Mouse (Mus musculus): ENCODE results near the gene Tenm2.

The Tenm2 gene

DNA sequence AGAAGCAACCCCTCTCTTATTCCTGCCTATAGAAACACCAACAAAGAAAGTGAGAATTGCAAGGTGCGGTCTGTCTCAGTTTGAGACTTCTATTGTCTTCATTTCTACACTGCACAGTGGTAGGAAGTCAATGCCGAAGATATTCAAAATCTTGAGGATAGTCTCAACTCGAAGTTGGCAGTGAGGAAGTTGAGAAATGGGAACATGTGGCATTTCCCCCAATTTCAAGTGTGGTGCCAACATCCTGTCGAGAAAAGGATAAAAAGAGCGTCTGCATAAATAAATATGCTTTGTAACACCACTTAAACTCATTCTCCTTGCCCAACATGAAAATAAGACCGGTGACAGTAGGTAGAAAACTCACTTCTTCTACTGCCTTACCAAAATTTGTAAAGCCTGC lies 898.7 kb downstream of the Tenm2 start:
- CTCF ChIA-PET, result no interaction called here
- POLR2A ChIA-PET, result no interaction called here

DNA sequence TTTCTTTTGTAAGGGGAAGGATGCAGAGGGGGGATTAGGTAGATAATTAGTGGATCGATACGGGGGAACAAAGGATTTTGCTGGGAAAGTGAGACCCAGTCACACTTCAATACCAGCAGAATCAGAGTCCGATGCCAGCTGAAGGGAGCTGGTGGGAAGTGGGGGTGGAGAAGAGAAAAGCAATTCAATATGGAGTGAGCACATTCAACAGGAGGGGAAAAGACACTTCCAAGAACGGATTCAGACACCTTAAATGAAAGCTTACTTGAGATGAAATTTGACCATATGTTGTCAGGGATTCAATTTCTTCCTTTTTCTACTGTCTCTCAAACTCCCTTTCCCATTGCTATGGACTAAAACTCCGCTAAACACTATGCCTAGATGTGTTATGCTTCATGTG lies 900.6 kb downstream of the Tenm2 start:
- CTCF ChIA-PET, result interaction anchor here in 1 of 4 experiments (0.6 kb wide), 1 partner anchor 198 kb away, joined by 3 read pairs; no protein-coding TSS in a partner anchor
- POLR2A ChIA-PET, result no interaction called here

DNA sequence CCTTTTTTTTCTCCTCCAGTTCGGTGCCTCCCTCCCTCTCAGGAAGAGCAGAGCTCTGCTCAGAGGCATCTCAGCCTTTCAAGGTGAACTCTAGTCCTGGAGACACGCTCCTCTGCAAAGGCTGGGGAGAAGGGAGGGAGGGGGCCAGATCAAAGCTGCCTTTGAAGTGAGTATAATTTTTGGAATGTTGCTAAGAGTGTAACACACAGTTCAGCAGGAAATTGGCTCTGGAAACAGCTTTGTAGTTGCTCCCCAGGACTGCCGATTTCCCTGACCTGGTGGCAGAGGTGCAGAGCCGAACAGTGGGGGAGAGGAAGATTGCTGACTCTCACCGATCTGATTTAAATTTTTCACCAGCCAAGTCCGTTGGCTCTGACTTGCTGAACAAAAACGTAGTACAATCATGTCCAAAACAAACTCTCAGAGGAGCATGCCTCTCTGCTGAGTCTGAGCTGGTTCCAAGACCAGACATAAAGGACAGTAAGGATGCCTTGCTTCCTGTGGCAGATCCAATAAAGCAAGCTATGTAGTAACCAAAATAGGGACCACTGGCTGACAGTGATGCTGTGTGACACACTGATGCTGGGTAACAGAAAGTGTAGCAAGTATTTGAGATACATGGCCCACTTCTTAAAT lies 901.5 kb downstream of the Tenm2 start:
- CTCF ChIA-PET, result no interaction called here
- POLR2A ChIA-PET, result interaction anchor here in 1 of 4 experiments (0.6 kb wide), 1 partner anchor 1954 kb away, joined by 3 read pairs; no protein-coding TSS in a partner anchor

DNA sequence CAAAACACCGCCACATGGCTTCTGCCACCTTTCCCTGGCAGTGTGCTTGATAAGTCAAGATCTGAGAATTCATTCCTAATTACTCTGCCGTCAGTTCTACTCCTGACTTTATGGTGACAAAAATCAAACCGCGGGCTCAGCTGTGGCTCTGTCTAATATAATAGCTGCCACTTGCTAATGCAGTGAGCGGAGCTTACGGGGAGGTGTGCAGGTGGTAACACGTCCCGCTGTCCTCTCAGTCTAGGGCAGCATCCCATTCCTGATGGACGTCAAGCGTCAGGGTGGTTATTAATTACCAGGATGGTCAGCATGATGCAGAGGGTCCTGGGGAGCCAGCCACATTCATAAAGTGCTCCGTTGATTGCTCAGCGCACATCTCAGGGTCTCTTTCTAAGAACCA lies 903.5 kb downstream of the Tenm2 start:
- POLR2A ChIA-PET, result interaction anchor here in 1 of 4 experiments (1.6 kb wide), 1 partner anchor 10 kb away, joined by 4 read pairs; no protein-coding TSS in a partner anchor
- CTCF ChIA-PET, result no interaction called here

DNA sequence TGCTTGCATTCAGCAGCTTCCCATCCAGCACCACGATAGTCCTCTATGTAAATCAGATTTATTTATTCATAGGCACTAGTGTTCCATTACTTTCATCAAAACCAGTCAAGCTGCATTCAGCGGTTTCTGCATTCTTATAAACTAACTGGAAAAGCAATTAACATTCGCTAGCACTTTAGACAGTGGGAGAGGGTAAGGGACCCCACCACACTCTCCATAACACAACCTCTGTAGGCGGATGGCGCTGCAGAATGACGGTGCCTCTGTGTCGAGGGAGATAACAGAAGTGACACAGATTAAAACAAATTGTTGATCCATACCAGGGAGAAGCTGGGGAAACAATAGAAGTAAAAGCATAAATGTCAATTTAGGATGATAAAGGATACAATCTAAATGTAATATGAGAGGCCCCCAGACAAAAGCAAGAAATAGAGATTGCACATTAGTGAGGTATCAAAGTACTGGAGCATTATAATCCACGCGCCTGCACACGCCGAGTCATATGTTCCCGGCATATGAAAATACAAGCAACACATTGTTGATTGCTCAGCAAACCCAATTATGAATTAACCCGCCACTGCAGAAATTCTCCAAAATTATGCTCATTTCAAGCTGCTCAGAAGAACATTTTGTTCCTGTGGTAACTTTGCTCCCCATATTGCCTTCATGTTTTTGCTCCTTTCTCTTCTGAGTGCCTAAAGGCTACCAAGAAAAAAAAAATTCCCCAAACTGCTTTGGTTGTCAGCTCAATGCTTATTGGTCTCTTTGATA lies 904.2 kb downstream of the Tenm2 start:
- ChIA-PET POLR2A (interaction anchor here in 1 of 4 experiments (0.5 kb wide), 1 partner anchor 281 kb away, joined by 7 read pairs; no protein-coding TSS in a partner anchor), CTCF (no interaction called here)

DNA sequence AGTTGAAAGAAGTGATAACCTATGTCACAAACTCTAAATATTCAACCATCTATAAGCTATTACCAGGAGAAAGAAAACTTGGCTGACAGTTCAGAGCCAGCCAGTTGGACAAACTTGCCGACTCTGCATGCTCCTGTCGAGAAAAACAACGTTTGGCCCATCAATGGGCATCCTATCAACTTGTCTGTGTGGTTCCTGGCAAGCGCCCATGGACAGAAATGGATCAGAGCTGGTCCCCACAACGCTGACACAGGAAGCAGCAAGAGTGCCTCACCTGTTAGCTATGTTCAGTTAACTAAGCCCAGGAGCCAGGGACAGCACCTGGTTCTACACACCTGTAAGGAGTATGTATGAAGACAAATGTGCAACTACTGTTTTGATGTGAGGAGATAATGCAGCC lies 908.5 kb downstream of the Tenm2 start:
- CTCF ChIA-PET, result no interaction called here

DNA sequence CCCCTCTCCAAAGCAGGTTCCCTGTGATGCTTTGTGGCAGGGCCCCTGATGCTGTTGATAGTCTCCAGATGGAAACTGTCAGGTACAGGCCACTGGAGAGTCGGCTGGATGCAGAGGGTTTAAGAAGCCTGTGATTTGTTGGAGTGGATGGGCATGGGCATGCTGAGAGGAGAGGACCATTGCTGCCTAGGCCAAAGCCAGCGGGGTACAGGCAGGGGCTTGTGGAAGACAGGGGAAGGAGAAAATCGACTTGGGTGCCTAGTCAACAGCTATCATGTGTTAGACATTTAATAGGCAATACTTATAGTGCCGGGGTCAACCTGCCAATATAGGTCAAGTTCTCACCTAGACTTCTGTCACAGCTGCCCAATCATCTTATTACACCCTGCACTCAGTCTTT lies 926.4 kb downstream of the Tenm2 start:
- POLR2A ChIA-PET, result no interaction called here
- CTCF ChIA-PET, result no interaction called here

More for the DNA sequence above, 908.5 kb downstream of the Tenm2 start:
- POLR2A ChIA-PET, result no interaction called here

DNA sequence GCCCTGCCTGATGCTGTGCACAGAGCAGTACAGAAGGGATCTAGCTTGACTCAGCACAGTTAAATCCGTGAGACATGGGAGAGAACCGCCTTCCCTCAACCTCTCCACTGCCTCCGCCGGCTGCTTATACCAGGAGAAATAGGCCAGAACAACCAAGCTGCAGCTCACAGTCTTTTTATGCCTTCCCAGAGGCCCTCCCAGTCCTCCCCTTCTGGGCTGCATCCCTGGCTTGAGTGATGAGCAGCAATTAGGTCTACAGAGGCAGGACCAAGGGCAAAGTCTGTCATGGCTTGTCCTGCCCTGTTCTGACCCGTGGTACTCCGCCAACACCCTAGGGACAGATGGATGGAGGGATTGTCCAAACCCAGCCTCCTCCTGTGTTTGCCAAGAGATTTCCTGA lies 928.5 kb downstream of the Tenm2 start:
- POLR2A ChIA-PET, result interaction anchor here in 1 of 4 experiments (0.6 kb wide), 1 partner anchor 60 kb away, joined by 4 read pairs; no protein-coding TSS in a partner anchor
- CTCF ChIA-PET, result no interaction called here

DNA sequence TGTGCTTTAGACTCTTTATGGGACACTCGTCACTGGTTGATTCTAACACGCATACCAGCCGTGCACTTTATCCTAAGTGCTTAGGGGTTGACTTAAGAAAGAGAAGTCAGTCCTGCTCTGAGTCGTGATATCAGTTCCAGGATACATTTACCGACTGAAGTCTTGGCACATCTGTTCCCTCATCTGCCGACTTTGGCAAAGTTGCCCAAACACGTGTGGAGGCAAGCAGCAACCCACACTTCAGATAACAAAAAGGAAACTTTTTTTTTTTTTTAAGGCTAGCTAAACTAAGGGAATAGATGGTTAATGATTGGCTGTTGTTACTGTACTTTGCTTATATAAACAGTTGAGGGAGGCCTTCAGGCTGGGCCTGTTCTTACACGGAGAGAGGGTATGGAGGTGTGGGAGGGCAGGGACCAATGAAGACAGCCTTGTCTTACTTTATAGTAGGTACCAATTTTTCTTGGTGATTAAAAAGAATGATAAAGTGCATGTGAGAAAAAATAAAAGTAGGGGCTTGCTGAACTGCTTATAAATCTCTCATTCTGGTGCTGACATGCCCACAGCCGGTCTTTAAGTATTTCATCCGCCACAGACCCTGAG lies 930.3 kb downstream of the Tenm2 start:
- ChIA-PET CTCF (no interaction called here), POLR2A (no interaction called here)

DNA sequence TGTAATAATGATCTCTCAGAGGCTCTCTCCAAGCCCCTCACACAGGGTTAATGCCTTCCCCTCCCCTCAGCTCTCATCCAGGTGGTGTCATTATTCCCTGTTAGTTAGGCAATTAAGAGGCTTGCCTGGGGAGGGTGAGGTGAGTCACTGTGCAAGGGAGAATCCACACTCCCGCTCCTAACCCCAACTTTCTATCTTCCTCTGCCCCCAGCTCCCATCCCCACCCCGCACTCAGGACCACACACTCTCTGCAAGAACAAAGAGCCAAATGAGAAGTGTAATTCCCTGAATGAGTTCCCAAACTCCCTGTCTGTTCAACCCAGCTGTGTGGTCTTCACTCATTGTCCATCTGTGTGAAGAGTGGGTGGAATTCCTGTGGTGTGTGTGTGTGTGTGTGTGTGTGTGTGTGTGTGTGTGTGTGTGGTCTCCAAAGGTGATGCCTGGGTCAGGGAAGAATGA lies 932.8 kb downstream of the Tenm2 start:
- CTCF ChIA-PET, result interaction anchor here in 1 of 4 experiments (0.7 kb wide), 1 partner anchor 33 kb away, joined by 3 read pairs; no protein-coding TSS in a partner anchor
- POLR2A ChIA-PET, result interaction anchor here in 1 of 4 experiments (0.7 kb wide), 1 partner anchor 181 kb away, joined by 4 read pairs; no protein-coding TSS in a partner anchor

DNA sequence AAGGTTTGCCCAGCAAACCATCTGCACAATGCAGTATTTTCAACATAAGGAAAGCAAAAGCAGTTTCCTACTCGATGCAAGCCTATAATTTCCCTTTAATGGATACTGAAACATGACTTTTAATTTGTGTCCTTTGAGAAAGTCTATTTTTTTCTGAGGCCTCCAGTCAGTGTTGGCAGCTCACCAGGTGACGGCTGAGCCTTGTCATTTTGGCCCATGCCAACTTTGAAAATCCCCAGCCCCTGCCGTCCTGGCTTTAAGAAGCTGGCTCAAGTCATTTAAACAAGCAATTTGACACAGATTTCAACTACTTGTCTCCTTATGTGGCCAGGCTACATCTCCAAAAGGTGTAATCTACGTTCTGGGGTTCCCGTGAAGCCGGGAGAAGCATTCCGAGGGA lies 933.7 kb downstream of the Tenm2 start:
- CTCF ChIA-PET, result no interaction called here
- POLR2A ChIA-PET, result no interaction called here

DNA sequence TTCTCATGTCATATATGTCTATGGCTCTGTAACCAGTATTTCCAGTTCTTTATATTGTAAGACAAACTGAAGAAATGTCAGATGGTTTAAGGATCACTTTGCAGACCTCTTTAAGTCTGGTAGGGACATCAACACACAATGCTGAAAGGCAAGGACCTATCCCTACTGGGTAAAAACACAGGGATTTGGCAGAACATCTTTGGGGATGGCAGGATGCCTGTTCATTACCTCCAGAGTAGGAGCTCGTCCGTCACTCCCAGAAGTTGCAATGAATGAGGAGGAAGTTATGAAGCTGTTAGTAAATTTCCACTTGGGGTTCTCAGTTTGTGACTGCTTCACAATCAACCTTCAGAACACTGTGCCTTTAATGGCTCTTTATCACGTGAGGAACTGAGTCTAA lies 939.2 kb downstream of the Tenm2 start:
- CTCF ChIA-PET, result no interaction called here
- POLR2A ChIA-PET, result no interaction called here

DNA sequence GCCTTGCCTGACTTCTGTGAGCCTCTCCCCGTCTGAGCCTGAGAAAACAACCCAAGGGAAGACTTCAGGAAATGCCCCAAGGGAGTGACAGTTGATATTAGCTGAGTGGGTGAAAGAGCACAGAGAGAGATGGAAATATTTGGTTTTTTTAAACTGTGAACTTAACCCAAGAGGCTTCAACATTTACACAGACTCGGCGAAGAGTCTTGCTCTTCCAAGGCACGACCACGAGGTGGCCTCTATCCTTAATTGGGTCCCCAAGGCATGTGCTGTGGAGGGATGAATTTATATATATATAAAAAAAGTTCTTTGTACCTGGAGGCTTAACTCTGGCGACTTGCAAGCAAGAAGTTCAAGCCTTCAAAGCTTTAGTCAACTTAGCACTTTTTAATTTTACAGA lies 943.6 kb downstream of the Tenm2 start:
- ChIA-PET CTCF (interaction anchor here in 1 of 4 experiments (0.6 kb wide), 1 partner anchor 11 kb away, joined by 3 read pairs; no protein-coding TSS in a partner anchor), POLR2A (interaction anchor here in 1 of 4 experiments (0.6 kb wide), 1 partner anchor 386 kb away, joined by 3 read pairs; no protein-coding TSS in a partner anchor)

DNA sequence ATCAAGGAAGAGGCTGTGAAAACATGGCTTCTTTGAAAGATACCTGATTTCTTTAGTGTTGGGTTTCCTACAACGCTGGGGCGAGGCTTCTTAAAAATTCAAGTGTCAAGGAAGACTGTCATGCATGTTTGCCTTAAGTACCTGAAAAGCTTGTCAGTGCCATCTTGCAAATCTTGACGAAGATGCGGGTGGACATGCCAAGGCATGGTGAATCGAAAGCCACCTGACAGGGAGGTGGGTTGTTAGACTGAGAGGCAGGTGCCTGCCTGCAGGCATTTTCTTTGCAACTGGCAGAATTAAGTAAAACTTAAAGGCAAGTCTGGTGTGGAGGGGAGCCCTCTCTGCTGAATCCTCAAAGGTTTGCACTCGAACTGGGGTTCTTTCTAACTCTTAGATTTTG lies 949.5 kb downstream of the Tenm2 start:
- POLR2A ChIA-PET, result no interaction called here
- CTCF ChIA-PET, result no interaction called here

DNA sequence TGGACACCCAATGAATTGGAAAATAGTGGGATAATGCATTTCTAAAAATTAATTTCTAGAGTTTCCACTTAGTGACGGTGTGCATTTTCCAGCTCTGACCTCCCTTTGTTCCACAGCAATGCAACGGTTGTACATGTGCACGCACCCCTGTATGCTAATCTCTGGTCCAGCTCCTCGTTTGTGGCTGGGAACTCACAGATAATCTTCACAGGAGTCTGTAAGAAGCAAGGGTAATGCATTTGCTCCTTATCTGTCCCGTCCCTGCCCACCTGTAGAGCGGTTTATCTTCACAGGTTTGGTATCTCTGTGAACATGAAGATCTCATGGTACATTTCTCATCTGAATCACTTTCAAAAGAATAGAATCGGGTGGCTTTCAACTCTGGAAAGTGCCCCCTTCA lies 955.2 kb downstream of the Tenm2 start:
- ChIA-PET POLR2A (no interaction called here), CTCF (interaction anchor here in 1 of 4 experiments (0.7 kb wide), 1 partner anchor 117 kb away, joined by 6 read pairs; no protein-coding TSS in a partner anchor)

DNA sequence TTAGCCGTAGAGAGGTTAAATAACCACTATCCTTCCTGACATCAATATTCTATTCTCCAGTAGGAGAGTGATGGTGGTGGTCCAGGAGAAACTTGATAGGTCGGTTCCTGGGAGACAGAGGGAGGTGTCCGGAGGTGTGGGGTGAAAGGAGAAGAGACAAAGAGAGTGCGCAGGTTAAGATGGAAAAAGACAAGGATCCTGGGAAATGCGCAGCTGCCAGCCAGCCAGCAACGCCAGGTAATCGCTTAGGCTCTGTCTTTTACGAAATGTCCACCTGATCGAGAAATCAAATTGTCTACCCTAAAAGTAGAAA lies 957.9 kb downstream of the Tenm2 start:
- POLR2A ChIA-PET, result no interaction called here
- CTCF ChIA-PET, result no interaction called here

DNA sequence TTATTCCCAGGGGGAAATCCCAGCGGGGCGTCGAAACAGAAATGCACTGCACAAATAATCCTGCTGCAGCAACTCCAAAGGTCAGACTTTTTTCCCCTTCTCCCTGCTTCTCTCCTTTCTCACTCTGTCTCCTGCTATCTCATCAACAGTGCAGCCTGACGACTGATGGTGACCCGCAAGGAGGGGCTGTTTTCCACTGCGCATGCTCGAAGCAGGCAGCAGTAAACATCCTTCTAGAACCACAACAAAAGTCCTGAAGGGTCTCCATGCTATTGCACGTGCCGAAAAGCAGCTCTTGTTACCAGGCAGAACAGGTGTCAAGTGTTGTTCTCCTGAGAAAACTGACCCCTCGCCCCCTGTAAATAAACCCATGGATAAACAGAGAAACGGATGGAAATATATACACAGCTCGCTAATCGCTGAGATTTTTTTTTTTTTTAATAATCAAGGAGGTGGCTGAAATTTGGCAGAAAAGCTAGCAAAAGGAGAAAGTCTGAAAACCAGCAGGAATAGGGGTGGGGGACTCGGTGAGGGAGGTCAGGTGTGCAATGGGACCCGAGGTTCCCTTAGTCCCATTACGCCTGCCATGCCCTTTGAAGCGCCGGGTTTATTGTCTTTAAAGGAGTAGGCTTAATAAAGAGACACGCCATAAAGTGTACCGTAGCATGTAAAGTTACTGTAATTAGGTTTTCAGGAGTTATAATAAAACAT lies 958.4 kb downstream of the Tenm2 start:
- CTCF ChIA-PET, result interaction anchor here in 1 of 4 experiments (0.6 kb wide), 1 partner anchor 213 kb away, joined by 3 read pairs; no protein-coding TSS in a partner anchor
- POLR2A ChIA-PET, result no interaction called here

DNA sequence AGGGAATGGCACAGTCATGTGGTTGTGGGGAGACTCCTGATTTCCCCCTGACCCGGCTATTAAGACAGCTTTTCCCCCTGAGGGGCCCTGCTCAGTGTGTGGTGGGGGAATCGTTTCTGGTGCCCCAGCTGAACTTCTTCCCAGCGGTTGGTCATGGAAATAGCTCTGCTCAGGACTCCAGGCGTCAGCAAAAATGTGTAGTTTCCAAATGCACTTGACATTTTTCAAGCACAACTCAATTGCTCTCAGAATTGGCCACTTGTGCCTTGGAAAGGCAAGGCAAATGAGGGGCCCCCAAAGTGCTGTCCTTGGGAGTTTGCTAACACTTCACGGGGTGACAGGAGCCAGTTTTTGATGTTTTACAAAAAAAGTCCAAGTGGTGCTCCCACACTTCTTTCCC lies 959.7 kb downstream of the Tenm2 start:
- POLR2A ChIA-PET, result no interaction called here

DNA sequence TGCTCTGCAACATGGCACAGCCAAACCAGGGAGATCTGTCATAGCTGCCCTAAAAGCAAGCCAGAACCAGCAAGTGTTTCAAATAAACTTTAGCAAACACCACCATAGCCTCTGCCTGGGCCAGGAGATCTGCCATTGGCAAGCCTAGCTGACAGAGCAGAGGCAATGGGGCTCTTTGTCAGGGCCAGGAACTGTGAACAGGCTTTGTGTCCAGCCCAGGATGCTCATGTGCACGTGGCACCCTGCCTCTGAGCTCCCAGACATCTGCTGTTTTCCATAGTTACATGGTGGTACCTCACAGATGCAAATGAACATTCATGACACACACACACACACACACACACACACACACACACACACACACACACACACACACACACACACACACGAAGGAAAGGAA lies 963.6 kb downstream of the Tenm2 start:
- CTCF ChIA-PET, result no interaction called here

More for the DNA sequence above, 959.7 kb downstream of the Tenm2 start:
- CTCF ChIA-PET, result interaction anchor here in 2 of 4 experiments (0.8 to 1.1 kb wide), 2 partner anchors 9 to 1621 kb away, joined by 3 to 4 read pairs; no protein-coding TSS in a partner anchor

DNA sequence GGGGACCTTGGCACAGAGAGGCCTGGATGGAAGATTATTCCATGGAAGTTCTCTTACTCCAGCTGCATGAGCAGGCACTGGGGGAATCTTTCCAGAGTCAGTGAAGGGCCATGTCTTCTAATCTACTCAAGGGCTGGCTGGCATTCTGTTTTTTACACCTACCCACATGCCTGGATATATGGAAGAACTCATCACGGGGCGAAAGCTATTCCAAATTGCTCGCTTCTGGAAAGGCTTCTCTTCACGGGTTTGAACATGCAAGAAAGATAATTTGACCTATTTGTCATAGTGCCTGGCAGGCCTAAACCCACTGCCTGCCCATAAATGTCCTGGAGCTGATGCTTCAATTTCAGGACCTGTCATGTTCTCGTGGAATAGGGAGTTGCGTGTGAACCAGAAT lies 965.8 kb downstream of the Tenm2 start:
- CTCF ChIA-PET, result interaction anchor here in 1 of 4 experiments (1.0 kb wide), 1 partner anchor 33 kb away, joined by 3 read pairs; no protein-coding TSS in a partner anchor
- POLR2A ChIA-PET, result no interaction called here

More for the DNA sequence above, 963.6 kb downstream of the Tenm2 start:
- POLR2A ChIA-PET, result no interaction called here

Measured in embryonic stem cell, embryonic (primary cell).